Mouse (Mus musculus) kidney, postnatal 36 days (tissue): ENCODE measurements around the gene Calm3.

ENCODE experiments used
- DNase-seq, 2 experiments: peaks; one replicate each; pipeline ENCODE4 v3.0.0; 2021 to 2022; ENCODE audit warnings: mixed read lengths in 2 of 2

The Calm3 gene

GRCm38 (mm10) chr7:16885905-16886304 is 38.0 kb downstream of the Calm3 start:
- no peak for DNase-seq

DNA sequence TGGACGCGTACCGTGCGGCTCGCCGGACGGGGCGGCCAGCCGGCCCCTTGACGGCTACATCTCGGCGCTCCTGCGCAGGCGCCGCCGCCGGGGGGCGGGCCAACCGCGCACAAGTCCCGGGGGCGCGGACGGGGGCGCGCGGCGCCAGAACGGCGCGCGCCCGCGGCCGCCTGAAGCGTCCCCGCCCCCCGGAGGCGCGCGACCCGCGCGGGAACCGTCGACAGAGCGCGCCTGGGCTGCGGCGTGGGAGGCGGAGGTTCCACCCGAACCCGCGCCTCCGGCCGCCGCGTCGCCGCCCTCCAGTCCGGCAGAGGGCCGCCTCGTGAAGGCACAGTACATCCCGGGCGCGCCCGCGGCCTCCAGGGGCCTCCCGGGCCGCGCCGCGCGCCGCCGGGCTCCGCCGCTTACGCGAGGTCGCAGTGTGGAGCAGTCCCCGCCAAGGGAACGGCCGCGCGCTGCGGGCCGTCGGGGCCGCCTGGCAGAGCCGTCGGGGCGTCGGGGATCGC is 38.6 kb downstream of the Calm3 start:
- DNase-seq = peak in 1 of 2 experiments; percentile 37

DNA sequence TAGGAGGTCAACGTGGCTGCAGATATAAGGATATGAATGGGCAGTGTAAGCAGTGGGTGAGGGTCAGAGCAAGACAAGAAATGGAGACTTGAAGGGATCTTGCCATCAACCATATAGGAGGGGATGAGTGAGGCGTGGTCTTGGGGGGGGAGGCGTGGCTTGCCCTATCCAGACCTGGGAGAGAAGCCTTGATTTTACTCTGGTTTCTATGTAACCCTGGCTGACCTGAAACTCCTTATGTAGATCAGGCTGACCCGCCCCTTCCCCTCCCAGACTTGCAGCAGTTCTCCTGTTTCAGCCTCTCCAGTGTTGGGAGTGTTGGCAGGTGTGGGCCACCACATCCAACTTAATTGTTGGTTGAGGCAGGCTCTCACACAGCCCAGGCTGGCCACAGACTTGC is 39.6 kb downstream of the Calm3 start:
- DNase-seq = no peak

DNA sequence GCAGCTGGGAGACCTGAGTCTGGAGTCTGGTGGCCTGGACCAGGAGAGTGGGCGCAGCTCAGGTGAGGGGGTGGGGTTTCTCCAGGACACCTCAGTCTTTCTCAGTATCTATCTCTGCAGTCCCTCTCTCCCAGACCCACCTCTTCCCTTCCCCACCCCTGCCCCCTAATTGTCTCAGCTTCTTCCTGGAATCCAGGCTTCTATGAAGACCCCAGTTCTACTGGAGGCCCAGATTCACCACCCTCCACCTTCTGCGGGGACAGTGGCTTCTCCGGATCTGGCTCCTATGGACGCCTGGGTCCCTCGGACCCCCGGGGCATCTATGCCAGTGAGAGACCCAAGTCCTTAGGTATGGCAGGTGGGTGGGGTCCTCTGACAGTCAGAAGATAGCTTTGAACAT is 40.8 kb downstream of the Calm3 start:
- no peak for DNase-seq

DNA sequence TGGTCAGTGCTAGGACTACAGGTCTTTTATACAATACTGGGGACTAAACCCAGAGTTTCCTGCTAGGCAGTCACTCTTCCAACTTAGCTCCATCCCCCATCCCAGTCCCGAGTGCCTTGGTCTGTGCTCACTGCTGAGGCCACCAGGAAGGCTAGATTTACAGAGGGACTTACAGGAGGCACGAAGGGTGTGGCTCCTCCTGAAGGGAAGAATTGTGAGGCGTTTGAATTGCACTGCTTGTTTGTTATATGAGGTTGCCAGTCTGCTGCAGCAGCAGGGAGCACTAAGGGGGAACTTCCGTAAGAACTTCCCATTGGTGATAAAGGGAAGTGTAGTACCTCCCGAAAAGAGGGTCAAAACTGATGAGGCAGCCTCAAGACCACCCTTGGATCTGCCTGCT is 43.3 kb downstream of the Calm3 start:
- DNase-seq = no peak

- DNase-seq = peak in 1 of 2 experiments; percentile 30
These were observed 43.9 kb downstream of the Calm3 start for GRCm38 (mm10) chr7:16879796-16880547.

- no peak for DNase-seq
These were observed 46.2 kb downstream of the Calm3 start for GRCm38 (mm10) chr7:16877717-16878116.

- peak in 1 of 2 experiments; percentile 40 for DNase-seq
These were observed 47.3 kb downstream of the Calm3 start for GRCm38 (mm10) chr7:16876608-16877007.

DNA sequence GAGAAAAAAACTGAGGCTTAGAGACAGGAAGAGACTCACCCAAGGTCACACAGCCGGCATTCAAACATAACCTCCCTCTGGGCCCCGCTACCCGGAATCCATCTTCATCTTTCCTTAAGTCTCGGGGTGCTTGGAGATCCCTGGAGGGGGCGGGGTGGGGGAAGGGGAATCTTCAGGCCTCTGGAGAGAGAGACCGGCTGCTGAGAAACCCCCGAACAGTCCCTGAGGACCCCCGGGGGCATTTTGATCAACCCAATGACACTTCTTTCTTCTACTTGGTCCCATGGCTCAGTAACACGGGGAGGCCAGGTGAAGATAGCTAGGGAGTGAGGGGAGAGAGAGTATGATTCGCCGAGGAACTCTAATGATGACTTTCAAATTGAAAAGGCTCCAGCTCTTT is 47.9 kb downstream of the Calm3 start:
- no peak for DNase-seq

- DNase-seq = no peak
These were observed 48.6 kb downstream of the Calm3 start for GRCm38 (mm10) chr7:16875326-16875725.

DNA sequence AGATGAGACGGTGACA is 48.8 kb downstream of the Calm3 start, which contains the start of gene Dact3:
TSS of gene Dact3 (plus strand) at position 8 of the 16 bp plus-strand sequence.
- DNase-seq = no peak

DNA sequence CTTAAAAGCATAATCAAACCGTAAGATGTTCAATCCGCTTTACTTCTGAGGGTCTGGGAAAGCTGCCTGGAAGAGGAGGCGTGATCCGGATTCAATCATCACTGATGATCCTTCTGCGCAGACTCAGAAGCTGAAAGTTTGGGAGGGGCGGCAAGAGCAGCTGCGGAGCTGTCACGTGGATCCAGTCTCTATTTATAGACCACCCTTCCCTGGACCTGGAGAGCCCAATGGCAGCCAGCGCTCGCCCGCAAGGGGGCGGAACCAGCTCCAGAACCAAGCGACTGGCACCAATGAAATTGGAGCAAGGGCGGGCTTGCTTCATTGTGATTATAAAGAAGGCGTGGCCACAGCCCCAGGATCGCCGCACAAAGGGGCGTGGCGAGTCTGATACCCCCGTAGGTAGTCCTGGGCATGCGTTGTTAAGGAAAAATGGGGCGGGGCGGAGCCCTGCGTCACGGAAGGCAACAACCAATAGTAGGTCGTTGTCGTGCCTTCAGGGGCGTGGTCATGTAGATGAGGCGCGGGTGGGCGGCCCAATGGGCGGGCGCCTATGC is 49.1 kb downstream of the Calm3 start:
- DNase-seq = peak; percentile 99 to 100

- DNase-seq = peak; percentile 68 to 86
These were observed 49.7 kb downstream of the Calm3 start for GRCm38 (mm10) chr7:16874190-16874589.

- DNase-seq = no peak
These were observed 50.5 kb downstream of the Calm3 start for GRCm38 (mm10) chr7:16873392-16873791.

DNA sequence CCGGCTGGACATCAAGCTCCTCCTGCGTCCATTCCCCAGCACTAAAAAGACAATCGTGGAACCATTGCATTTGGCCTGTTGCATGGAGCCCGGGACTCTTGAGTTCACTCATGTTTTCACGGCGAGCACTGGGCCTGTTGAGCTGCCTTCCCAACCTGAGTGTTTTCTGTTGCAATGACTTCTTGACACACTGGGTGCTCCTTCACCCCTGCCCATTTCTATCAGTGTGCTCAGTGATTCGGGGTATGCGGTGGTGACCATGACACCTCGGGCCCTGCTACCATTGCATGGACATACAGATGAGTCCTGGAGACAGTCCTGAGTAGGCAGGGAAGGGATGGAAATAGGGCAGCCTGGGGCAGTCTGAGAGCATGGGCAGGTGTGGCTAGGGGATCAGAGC is 51.4 kb downstream of the Calm3 start:
- no peak for DNase-seq

DNA sequence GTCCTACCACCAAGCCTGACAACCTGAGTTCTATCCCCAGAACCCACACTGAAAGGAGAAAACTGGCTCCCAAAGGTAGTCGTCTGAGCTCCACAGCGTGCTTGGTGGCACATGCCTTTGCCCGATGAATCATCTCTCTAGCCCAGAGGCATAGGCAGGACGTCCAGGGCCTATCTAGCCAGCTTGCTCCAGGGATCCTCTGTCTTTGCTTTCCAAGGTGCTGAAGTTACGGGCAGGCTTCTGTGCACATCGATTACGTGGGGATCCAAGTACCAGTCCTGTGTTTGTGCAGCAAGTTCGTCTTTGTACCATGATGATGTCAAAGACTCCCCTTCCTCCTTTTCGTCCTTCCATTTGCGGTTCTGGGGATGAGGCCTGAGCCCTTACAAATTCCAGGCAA is 52.3 kb downstream of the Calm3 start:
- no peak for DNase-seq

DNA sequence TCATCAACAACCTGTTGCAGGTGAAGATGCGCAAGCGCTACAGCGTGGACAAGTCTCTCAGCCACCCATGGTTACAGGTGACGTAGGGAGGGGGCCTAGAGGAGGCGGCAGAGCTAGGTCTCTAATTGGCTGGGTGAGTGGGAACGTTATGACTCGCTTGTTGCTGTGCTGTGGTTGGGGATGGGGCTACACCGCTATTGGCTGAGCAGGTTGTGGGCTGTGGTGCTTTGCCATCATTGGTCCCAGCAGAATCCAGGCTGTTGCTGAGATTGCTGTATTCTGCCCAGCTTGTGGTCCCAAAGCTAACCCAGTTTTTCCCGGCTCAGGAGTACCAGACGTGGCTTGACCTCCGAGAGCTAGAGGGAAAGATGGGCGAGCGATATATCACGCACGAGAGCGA is 54.4 kb downstream of the Calm3 start:
- DNase-seq = no peak

DNA sequence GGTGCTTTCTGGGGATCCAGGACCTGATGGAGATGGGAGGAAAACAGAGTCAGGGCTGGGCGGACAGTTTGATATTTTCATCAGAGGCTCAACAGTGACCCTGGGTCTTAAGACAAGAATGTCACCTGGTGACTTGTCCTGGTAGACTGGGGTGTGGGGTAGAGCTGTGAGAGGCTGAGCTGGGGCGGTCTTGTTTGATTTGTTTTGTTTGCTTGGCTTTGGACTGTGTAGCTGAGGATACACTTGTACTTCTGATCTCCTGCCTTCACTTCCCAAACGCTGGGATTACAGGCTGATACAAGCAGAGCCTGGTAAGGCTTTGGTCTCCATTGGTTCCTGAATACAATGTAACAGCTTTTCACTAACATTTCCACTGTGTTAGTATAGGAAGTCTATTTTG is 56.4 kb downstream of the Calm3 start:
- no peak for DNase-seq
